Mouse (Mus musculus) embryonic fibroblast, embryonic 13.5 days (primary cell): ENCODE measurements at regions not wholly inside any gene's neighbourhood (a gene's known extent, or its start where the extent isn't known, plus 50 kb on each side); places are given as distances from the start of the nearest gene placed in this dataset.

Experiments
- CTCF ChIP-seq: IDR thresholded peaks from 2 replicates; pipeline ENCODE4 v1.5.1; 2011; ENCODE audit warnings: mild to moderate bottlenecking, control low read depth, low read length, moderate library complexity, borderline replicate concordance; ENCODE audit not compliant: insufficient read depth
- POLR2A ChIP-seq: IDR thresholded peaks from 2 replicates; pipeline ENCODE4 v1.6.1; 2011; ENCODE audit warnings: low read depth, mild to moderate bottlenecking, control low read depth, low read length, moderate library complexity

- TF ChIP-seq CTCF (no peak), POLR2A (no peak)
Measured at GRCm38 (mm10) chr5:111620626-111621025, 113.1 kb upstream of the Gm26897 start.
